Mouse (Mus musculus): ENCODE data around the gene Cd300a. TPM values are rescaled to one million over a fixed set of nuclear protein-coding genes. Genes with fewer than 3 reads are reported as not detected.

Cd300a gene
- 0.75 and 1.7 TPM in 2 replicates for polyA plus RNA-seq (2014; fragmentation: Nextera tagmentation; extraction: Ambion mirVana)

GRCm38 (mm10) chr11:114889991-114890518, at the start of gene Cd300a:
Gene Cd300a (plus strand): TSS chr11:114890041.
- Histone ChIP-seq H3K9me3 (ENCODE audit: low read depth, low read length) (no peaks in the 10 kb centered on the region), H3K4me3 (ENCODE audit: low read depth, low read length) (no peak within 1 kb of the TSS), H3K27ac (ENCODE audit: low read depth) (no peak within 1 kb of the TSS), H3K27me3 (ENCODE audit: insufficient read depth, low read length) (no peaks in the 10 kb centered on the region), H3K36me3 (ENCODE audit: insufficient read depth) (no peaks in the 10 kb centered on the region), H3K4me2 (no peak within 1 kb of the TSS), H3K9ac (no peak within 1 kb of the TSS), H3K4me1 (ENCODE audit: insufficient read depth) (no peaks in the 10 kb centered on the region)
- no peak for TF ChIP-seq CTCF (IDR thresholded peaks at IDR 0.05; ENCODE audit: low read depth)
- DNase-seq (no peak), ATAC-seq (ENCODE audit: insufficient read depth) (no peak)
- 62% methylated on average over 18 of the region's 18 CpGs for WGBS

GRCm38 (mm10) chr11:114843818-114844463, 45.9 kb upstream of the Cd300a start:
- H3K4me1 ChIP-seq (ENCODE audit: insufficient read depth), result peaks cover 6% of the 10 kb centered on the region; the same call in 1 of the 2 replicates
- peak overlapping the region; percentile 9; the same call in 1 of the 2 replicates for H3K9ac ChIP-seq
- ATAC-seq (ENCODE audit: insufficient read depth) (peak; percentile 76), DNase-seq (peak; percentile 62)
- H3K9me3 ChIP-seq (ENCODE audit: low read depth, low read length), result no peaks in the 10 kb centered on the region
- WGBS, result 9% methylated on average over 8 of the region's 8 CpGs
- 0 out of 2 replicates have a peak overlapping the region, but pooled peaks have one; percentile 7 for H3K4me2 ChIP-seq
- no peak overlapping the region for H3K4me3 ChIP-seq (ENCODE audit: low read depth, low read length)
- no peaks in the 10 kb centered on the region for H3K27me3 ChIP-seq (ENCODE audit: insufficient read depth, low read length)
- no peaks in the 10 kb centered on the region for H3K36me3 ChIP-seq (ENCODE audit: insufficient read depth)
- H3K27ac ChIP-seq (ENCODE audit: low read depth), result peak overlapping the region; percentile 30; the same call in 1 of the 2 replicates
- TF ChIP-seq CTCF (IDR thresholded peaks at IDR 0.05; ENCODE audit: low read depth), result no peak

- Histone ChIP-seq H3K4me1 (ENCODE audit: insufficient read depth) (peaks cover 6% of the 10 kb centered on the region; the same call in 1 of the 2 replicates), H3K9me3 (ENCODE audit: low read depth, low read length) (no peaks in the 10 kb centered on the region), H3K27me3 (ENCODE audit: insufficient read depth, low read length) (no peaks in the 10 kb centered on the region), H3K9ac (no peak overlapping the region), H3K27ac (ENCODE audit: low read depth) (no peak overlapping the region), H3K36me3 (ENCODE audit: insufficient read depth) (no peaks in the 10 kb centered on the region), H3K4me3 (ENCODE audit: low read depth, low read length) (no peak overlapping the region), H3K4me2 (no peak overlapping the region)
- ATAC-seq (ENCODE audit: insufficient read depth) (peak; percentile 19; the same call in 1 of the 2 replicates), DNase-seq (no peak)
- WGBS, result 78% methylated on average over 7 of the region's 7 CpGs
- TF ChIP-seq CTCF (IDR thresholded peaks at IDR 0.05; ENCODE audit: low read depth), result no peak
Measured at GRCm38 (mm10) chr11:114844464-114845220, 45.2 kb upstream of the Cd300a start.

GRCm38 (mm10) chr11:114846336-114846735, 43.5 kb upstream of the Cd300a start:
- H3K27ac ChIP-seq (ENCODE audit: low read depth), result no peak overlapping the region
- H3K4me3 ChIP-seq (ENCODE audit: low read depth, low read length), result no peak overlapping the region
- no peak for DNase-seq
- WGBS, result 65% methylated on average over 4 of the region's 4 CpGs
- no peak for ATAC-seq (ENCODE audit: insufficient read depth)
- TF ChIP-seq CTCF (IDR thresholded peaks at IDR 0.05; ENCODE audit: low read depth), result no peak
- no peaks in the 10 kb centered on the region for H3K36me3 ChIP-seq (ENCODE audit: insufficient read depth)
- H3K4me1 ChIP-seq (ENCODE audit: insufficient read depth), result peaks cover 6% of the 10 kb centered on the region; the same call in 1 of the 2 replicates
- no peaks in the 10 kb centered on the region for H3K9me3 ChIP-seq (ENCODE audit: low read depth, low read length)
- no peak overlapping the region for H3K9ac ChIP-seq
- H3K27me3 ChIP-seq (ENCODE audit: insufficient read depth, low read length), result no peaks in the 10 kb centered on the region
- no peak overlapping the region for H3K4me2 ChIP-seq

- no peaks in the 10 kb centered on the region for H3K36me3 ChIP-seq (ENCODE audit: insufficient read depth)
- no peaks in the 10 kb centered on the region for H3K9me3 ChIP-seq (ENCODE audit: low read depth, low read length)
- H3K27me3 ChIP-seq (ENCODE audit: insufficient read depth, low read length), result no peaks in the 10 kb centered on the region
- peaks cover 6% of the 10 kb centered on the region; the same call in 1 of the 2 replicates for H3K4me1 ChIP-seq (ENCODE audit: insufficient read depth)
- ATAC-seq (ENCODE audit: insufficient read depth) (no peak), DNase-seq (no peak)
- WGBS, result 81% methylated on average over 5 of the region's 5 CpGs
- no peak for TF ChIP-seq CTCF (IDR thresholded peaks at IDR 0.05; ENCODE audit: low read depth)
- H3K9ac ChIP-seq, result no peak overlapping the region
- no peak overlapping the region for H3K4me2 ChIP-seq
- H3K4me3 ChIP-seq (ENCODE audit: low read depth, low read length), result no peak overlapping the region
- no peak overlapping the region for H3K27ac ChIP-seq (ENCODE audit: low read depth)
Measured at GRCm38 (mm10) chr11:114847008-114847407, 42.8 kb upstream of the Cd300a start.

- Histone ChIP-seq H3K27me3 (ENCODE audit: insufficient read depth, low read length) (no peaks in the 10 kb centered on the region), H3K4me2 (peak overlapping the region; percentile 99; the same call in 1 of the 2 replicates), H3K9me3 (ENCODE audit: low read depth, low read length) (no peaks in the 10 kb centered on the region), H3K27ac (ENCODE audit: low read depth) (peak overlapping the region; percentile 93), H3K4me1 (ENCODE audit: insufficient read depth) (no peaks in the 10 kb centered on the region; the same call in 1 of the 2 replicates), H3K9ac (no peak overlapping the region), H3K36me3 (ENCODE audit: insufficient read depth) (no peaks in the 10 kb centered on the region), H3K4me3 (ENCODE audit: low read depth, low read length) (no peak overlapping the region)
- DNase-seq, result no peak
- ATAC-seq (ENCODE audit: insufficient read depth), result no peak
- no peak for TF ChIP-seq CTCF (IDR thresholded peaks at IDR 0.05; ENCODE audit: low read depth)
- WGBS, result 8% methylated on average over 2 of the region's 2 CpGs
Measured at GRCm38 (mm10) chr11:114849572-114849971, 40.3 kb upstream of the Cd300a start.

GRCm38 (mm10) chr11:114850066-114850451, 39.8 kb upstream of the Cd300a start:
- H3K4me2 ChIP-seq, result peak overlapping the region; percentile 99
- H3K4me3 ChIP-seq (ENCODE audit: low read depth, low read length), result peak overlapping the region; percentile 72
- no peaks in the 10 kb centered on the region; the same call in 1 of the 2 replicates for H3K4me1 ChIP-seq (ENCODE audit: insufficient read depth)
- DNase-seq (no peak), ATAC-seq (ENCODE audit: insufficient read depth) (0 out of 2 replicates have a peak, but pooled peaks have one; percentile 5)
- H3K27ac ChIP-seq (ENCODE audit: low read depth), result peak overlapping the region; percentile 93
- TF ChIP-seq CTCF (IDR thresholded peaks at IDR 0.05; ENCODE audit: low read depth), result no peak
- no peaks in the 10 kb centered on the region for H3K9me3 ChIP-seq (ENCODE audit: low read depth, low read length)
- H3K27me3 ChIP-seq (ENCODE audit: insufficient read depth, low read length), result no peaks in the 10 kb centered on the region
- H3K9ac ChIP-seq, result 0 out of 2 replicates have a peak overlapping the region, but pooled peaks have one; percentile 81
- 29% methylated on average over 5 of the region's 5 CpGs for WGBS
- H3K36me3 ChIP-seq (ENCODE audit: insufficient read depth), result no peaks in the 10 kb centered on the region

Measured in lung, embryonic 14.5 days (tissue).